Mouse (Mus musculus): ENCODE results near the gene Mgam.
"Not testable (repeated sequence)": the region's sequence is repeated elsewhere in the genome, so short reads cannot be mapped to it uniquely, and the experiment has no call there.

Mgam gene

GRCm38 (mm10) chr6:40628406-40629000 lies at the start of gene Mgam:
Gene Mgam, plus strand, starts transcription at chr6:40628831.
- DNase-seq (ENCODE audit: low spot score) = no peak

- DNase-seq (ENCODE audit: low spot score) = no peak
Observed at GRCm38 (mm10) chr6:40584336-40584735, 44.3 kb upstream of the Mgam start.

- no peak for DNase-seq (ENCODE audit: low spot score)
Observed at GRCm38 (mm10) chr6:40585645-40586044, 43.0 kb upstream of the Mgam start, which contains the start of gene Clec5a. Gene Clec5a, minus strand, starts transcription at chr6:40585821.

GRCm38 (mm10) chr6:40588346-40588745 lies 40.3 kb upstream of the Mgam start:
- DNase-seq (ENCODE audit: low spot score) = no peak

- no peak for DNase-seq (ENCODE audit: low spot score)
Observed at GRCm38 (mm10) chr6:40594804-40595550, 33.7 kb upstream of the Mgam start.

GRCm38 (mm10) chr6:40598546-40598945 lies 30.1 kb upstream of the Mgam start:
- not testable (repeated sequence) for DNase-seq (ENCODE audit: low spot score)

- DNase-seq (ENCODE audit: low spot score) = peak; percentile 45
Observed at GRCm38 (mm10) chr6:40607431-40607830, 21.2 kb upstream of the Mgam start.

GRCm38 (mm10) chr6:40610244-40610643 lies 18.4 kb upstream of the Mgam start:
- DNase-seq (ENCODE audit: low spot score) = peak; percentile 40

- DNase-seq (ENCODE audit: low spot score) = no peak
Observed at GRCm38 (mm10) chr6:40613260-40613852, 15.3 kb upstream of the Mgam start, which contains the start of gene Tas2r138. Gene Tas2r138, minus strand, starts transcription at chr6:40613310.

- DNase-seq (ENCODE audit: low spot score) = peak; percentile 48
Observed at GRCm38 (mm10) chr6:40617965-40618364, 10.7 kb upstream of the Mgam start.

GRCm38 (mm10) chr6:40626111-40626510 lies 2.5 kb upstream of the Mgam start:
- DNase-seq (ENCODE audit: low spot score) = no peak

- DNase-seq (ENCODE audit: low spot score) = no peak
Observed at GRCm38 (mm10) chr6:40634640-40635071, 6.0 kb downstream of the Mgam start.

GRCm38 (mm10) chr6:40635559-40635958 lies 6.9 kb downstream of the Mgam start:
- DNase-seq (ENCODE audit: low spot score) = no peak

GRCm38 (mm10) chr6:40637755-40638154 lies 9.1 kb downstream of the Mgam start:
- no peak for DNase-seq (ENCODE audit: low spot score)

- no peak for DNase-seq (ENCODE audit: low spot score)
Observed at GRCm38 (mm10) chr6:40640710-40641538, 12.3 kb downstream of the Mgam start.

- no peak for DNase-seq (ENCODE audit: low spot score)
Observed at GRCm38 (mm10) chr6:40645701-40646100, 17.1 kb downstream of the Mgam start.

GRCm38 (mm10) chr6:40650953-40651352 lies 22.3 kb downstream of the Mgam start:
- no peak for DNase-seq (ENCODE audit: low spot score)

GRCm38 (mm10) chr6:40660930-40661329 lies 32.3 kb downstream of the Mgam start:
- no peak for DNase-seq (ENCODE audit: low spot score)

- peak; percentile 79 for DNase-seq (ENCODE audit: low spot score)
Observed at GRCm38 (mm10) chr6:40689180-40689579, 60.5 kb downstream of the Mgam start.

- not testable (repeated sequence) for DNase-seq (ENCODE audit: low spot score)
Observed at GRCm38 (mm10) chr6:40692007-40692406, 63.4 kb downstream of the Mgam start.

- not testable (repeated sequence) for DNase-seq (ENCODE audit: low spot score)
Observed at GRCm38 (mm10) chr6:40713494-40713893, 84.9 kb downstream of the Mgam start.

- DNase-seq (ENCODE audit: low spot score) = no peak
Observed at GRCm38 (mm10) chr6:40715705-40716104, 87.1 kb downstream of the Mgam start.
